ENCODE assay signal across 17 mouse cellular contexts in the genomic region with DNA sequence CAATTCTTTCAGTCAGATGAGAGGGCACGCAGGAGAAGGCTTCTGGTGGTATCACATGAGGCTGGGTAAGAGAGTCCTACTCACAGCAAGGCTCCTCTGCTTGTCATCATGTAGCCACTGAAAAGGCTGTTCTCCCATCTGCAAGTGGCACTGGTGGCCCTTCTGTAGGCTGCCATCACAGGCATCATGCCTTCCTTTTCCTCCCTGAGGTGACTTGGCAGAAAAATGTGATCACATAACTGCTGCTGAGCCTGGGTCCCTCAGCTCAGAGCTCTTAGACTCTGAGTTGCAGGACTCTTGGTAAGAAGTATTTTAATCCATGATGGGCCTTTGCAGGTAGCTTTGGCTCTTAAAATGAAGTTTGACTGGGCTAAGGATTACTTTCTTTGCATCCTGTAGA.
"Had no signal": no experiment of that assay in that cellular context is flagged by ENCODE, and none has a peak within 500 bp of the region (broad histone marks: within the 10 kb centered on the region; RNA-seq: fewer than 3 reads in every experiment).

No protein-coding gene starts in this region.

- H3K4me3 ChIP-seq: limb, embryonic 12.5 days; limb, embryonic 15.5 days had no signal

- DNase-seq: kidney, postnatal 25 days; left cerebral cortex, postnatal 4 days; liver, postnatal 0 days; lung, embryonic 14.5 days; midbrain, embryonic 14.5 days; thymus, adult 2 months; thymus, postnatal 14 days; thymus, postnatal 4 days had no signal

- H3K9me3 ChIP-seq: limb, embryonic 12.5 days; limb, embryonic 15.5 days had no signal

- H3K9ac ChIP-seq: limb, embryonic 12.5 days; limb, embryonic 15.5 days; liver, embryonic 14.5 days; liver, postnatal 0 days; lung, embryonic 14.5 days had no signal

- ATAC-seq: liver, postnatal 0 days; lung, postnatal 0 days had no signal

- H3K27ac ChIP-seq: kidney, postnatal 0 days; limb, embryonic 12.5 days; limb, embryonic 15.5 days; liver, embryonic 14.5 days; macrophage; stomach, postnatal 0 days had no signal

- H3K27me3 ChIP-seq: limb, embryonic 12.5 days; limb, embryonic 15.5 days had no signal

- H3K4me1 ChIP-seq: limb, embryonic 12.5 days; limb, embryonic 15.5 days had no signal

- H3K4me2 ChIP-seq: limb, embryonic 12.5 days; limb, embryonic 15.5 days; liver, embryonic 11.5 days; lung, embryonic 14.5 days; midbrain, embryonic 11.5 days had no signal
